Mouse (Mus musculus): ENCODE measurements around the gene Pdzrn4. TPM values are rescaled to one million over a fixed set of nuclear protein-coding genes. Genes with fewer than 3 reads are reported as not detected.

The Pdzrn4 gene
- polyA plus RNA-seq, 1 experiment from 2014 or later, result 1.9 TPM

DNA sequence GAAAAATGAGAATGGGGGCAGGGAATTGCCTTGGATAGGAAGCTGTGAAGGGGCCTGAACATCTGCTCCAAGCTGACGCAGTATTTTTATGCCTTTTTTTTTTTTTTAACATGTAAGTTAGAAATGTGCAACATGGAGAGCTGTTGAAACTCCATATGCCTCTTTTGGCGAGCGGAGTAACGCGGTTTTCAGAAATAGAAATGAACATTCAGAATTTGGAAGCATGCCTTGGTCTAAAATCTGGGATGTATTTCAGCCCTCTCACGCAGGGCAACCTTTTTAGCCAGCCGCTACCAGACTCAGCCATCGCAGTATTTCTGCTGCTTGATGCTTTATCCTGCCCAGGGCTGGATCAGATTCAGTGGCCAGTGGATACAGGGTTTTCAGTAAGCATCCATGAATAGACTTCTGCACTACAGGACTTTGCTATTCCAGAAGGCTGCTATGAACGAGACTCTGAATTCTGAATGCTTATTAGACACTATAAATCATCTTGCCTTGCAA is 225.1 kb downstream of the Pdzrn4 start:
- Histone ChIP-seq H3K9ac (ENCODE audit: low read depth, low read length) (no peak overlapping the region), H3K27me3 (ENCODE audit: control insufficient read depth, insufficient read depth, low read length) (no peaks in the 10 kb centered on the region), H3K9me3 (ENCODE audit: control insufficient read depth, low read length) (no peaks in the 10 kb centered on the region), H3K4me3 (ENCODE audit: low read length) (no peak overlapping the region), H3K36me3 (ENCODE audit: control insufficient read depth, insufficient read depth, low read length) (no peaks in the 10 kb centered on the region), H3K4me2 (replicated peaks; ENCODE audit: low read depth, low read length) (no peak overlapping the region), H3K4me1 (ENCODE audit: control insufficient read depth, insufficient read depth, low read length) (no peaks in the 10 kb centered on the region), H3K27ac (ENCODE audit: low read depth, low read length) (no peak overlapping the region)
- no peak for ATAC-seq (ENCODE audit: low FRiP score, low TSS enrichment)
- 87% methylated on average over 9 of the region's 9 CpGs for WGBS

DNA sequence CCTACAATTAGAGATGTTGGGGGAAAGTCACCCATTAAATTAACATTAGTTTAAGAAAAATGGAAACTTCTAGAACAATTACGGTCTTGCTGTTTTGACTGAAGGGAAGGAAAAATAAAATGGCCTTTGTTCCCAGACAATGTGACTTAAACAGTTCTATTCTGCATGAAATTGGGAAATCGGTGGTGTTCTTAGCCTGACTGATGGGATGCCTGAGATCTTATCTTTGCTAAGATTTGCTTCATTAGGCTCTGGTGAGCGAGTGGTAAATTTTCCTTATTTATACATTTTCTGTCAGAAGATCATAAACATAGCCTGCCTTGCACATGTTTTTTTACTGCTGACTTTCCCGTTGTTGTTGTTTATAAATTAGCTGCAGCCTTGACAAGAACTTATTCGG is 225.6 kb downstream of the Pdzrn4 start:
- ATAC-seq (ENCODE audit: low FRiP score, low TSS enrichment), result no peak

DNA sequence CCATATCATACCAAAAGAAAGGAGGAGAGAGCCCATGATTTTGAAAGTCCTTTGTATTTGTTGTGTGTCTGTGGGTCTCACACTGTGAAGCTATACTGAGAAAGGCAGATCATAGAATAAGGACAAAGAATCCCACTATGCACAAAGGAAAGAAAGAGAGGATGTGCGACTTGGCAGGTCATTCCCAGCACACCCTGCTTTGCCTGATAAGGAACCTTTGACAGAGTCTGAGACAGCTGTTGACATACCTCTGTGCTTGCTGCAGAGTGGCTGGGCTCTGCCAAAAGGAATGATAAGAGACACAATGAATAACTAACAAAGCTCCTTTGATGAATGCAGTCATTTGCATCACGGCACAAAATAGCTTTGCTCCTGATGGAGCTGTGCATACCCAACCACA is 232.5 kb downstream of the Pdzrn4 start:
- H3K27me3 ChIP-seq (ENCODE audit: control insufficient read depth, insufficient read depth, low read length), result no peaks in the 10 kb centered on the region
- no peak for ATAC-seq (ENCODE audit: low FRiP score, low TSS enrichment)
- no peaks in the 10 kb centered on the region for H3K9me3 ChIP-seq (ENCODE audit: control insufficient read depth, low read length)
- no peak overlapping the region for H3K4me3 ChIP-seq (ENCODE audit: low read length)
- H3K4me2 ChIP-seq (replicated peaks; ENCODE audit: low read depth, low read length), result no peak overlapping the region
- no peak overlapping the region for H3K27ac ChIP-seq (ENCODE audit: low read depth, low read length)
- H3K9ac ChIP-seq (ENCODE audit: low read depth, low read length), result no peak overlapping the region
- WGBS, result 68% methylated on average over 2 of the region's 2 CpGs
- H3K36me3 ChIP-seq (ENCODE audit: control insufficient read depth, insufficient read depth, low read length), result no peaks in the 10 kb centered on the region
- H3K4me1 ChIP-seq (ENCODE audit: control insufficient read depth, insufficient read depth, low read length), result no peaks in the 10 kb centered on the region

More for the DNA sequence above, 225.6 kb downstream of the Pdzrn4 start:
- Histone ChIP-seq H3K4me2 (replicated peaks; ENCODE audit: low read depth, low read length) (no peak overlapping the region), H3K27ac (ENCODE audit: low read depth, low read length) (no peak overlapping the region), H3K9me3 (ENCODE audit: control insufficient read depth, low read length) (no peaks in the 10 kb centered on the region), H3K9ac (ENCODE audit: low read depth, low read length) (no peak overlapping the region), H3K4me1 (ENCODE audit: control insufficient read depth, insufficient read depth, low read length) (no peaks in the 10 kb centered on the region), H3K36me3 (ENCODE audit: control insufficient read depth, insufficient read depth, low read length) (no peaks in the 10 kb centered on the region), H3K4me3 (ENCODE audit: low read length) (no peak overlapping the region), H3K27me3 (ENCODE audit: control insufficient read depth, insufficient read depth, low read length) (no peaks in the 10 kb centered on the region)
- 51% methylated on average over 5 of the region's 5 CpGs for WGBS

DNA sequence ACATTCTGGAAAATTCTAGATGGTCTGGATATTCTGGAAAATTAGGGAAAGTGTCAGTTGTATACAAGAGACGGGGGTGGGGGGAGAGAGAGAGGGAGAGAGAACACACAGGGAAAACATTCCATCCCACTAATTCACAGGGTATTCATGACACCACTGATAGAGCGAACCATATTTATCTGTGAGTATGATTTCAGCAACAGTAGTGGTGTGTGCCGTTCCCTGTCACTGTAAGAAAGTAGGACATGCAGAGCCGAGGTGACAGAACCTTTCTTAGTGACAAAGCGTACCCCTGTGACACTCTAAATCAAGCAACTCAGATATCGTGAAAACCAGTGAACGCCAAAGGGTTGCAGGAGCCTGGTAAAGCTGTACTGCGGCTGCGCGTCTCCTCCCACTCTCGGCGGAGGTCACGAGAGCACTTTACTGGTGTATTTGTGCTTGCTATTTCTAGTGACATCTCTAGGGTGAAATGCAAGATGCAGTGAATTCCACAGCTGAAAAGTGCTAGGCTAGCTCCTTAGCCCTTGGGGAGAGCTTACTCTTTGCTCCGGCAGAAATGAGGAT is 237.4 kb downstream of the Pdzrn4 start:
- no peaks in the 10 kb centered on the region for H3K36me3 ChIP-seq (ENCODE audit: control insufficient read depth, insufficient read depth, low read length)
- no peak overlapping the region for H3K27ac ChIP-seq (ENCODE audit: low read depth, low read length)
- H3K9ac ChIP-seq (ENCODE audit: low read depth, low read length), result no peak overlapping the region
- no peaks in the 10 kb centered on the region for H3K27me3 ChIP-seq (ENCODE audit: control insufficient read depth, insufficient read depth, low read length)
- no peak overlapping the region for H3K4me2 ChIP-seq (replicated peaks; ENCODE audit: low read depth, low read length)
- H3K4me3 ChIP-seq (ENCODE audit: low read length), result no peak overlapping the region
- H3K4me1 ChIP-seq (ENCODE audit: control insufficient read depth, insufficient read depth, low read length), result no peaks in the 10 kb centered on the region
- no peaks in the 10 kb centered on the region for H3K9me3 ChIP-seq (ENCODE audit: control insufficient read depth, low read length)
- no peak for ATAC-seq (ENCODE audit: low FRiP score, low TSS enrichment)
- WGBS, result 76% methylated on average over 14 of the region's 14 CpGs

- H3K27me3 ChIP-seq (ENCODE audit: control insufficient read depth, insufficient read depth, low read length), result no peaks in the 10 kb centered on the region
- no peak overlapping the region for H3K27ac ChIP-seq (ENCODE audit: low read depth, low read length)
- no peaks in the 10 kb centered on the region for H3K36me3 ChIP-seq (ENCODE audit: control insufficient read depth, insufficient read depth, low read length)
- no peaks in the 10 kb centered on the region for H3K4me1 ChIP-seq (ENCODE audit: control insufficient read depth, insufficient read depth, low read length)
- no peak overlapping the region; the same call in 1 of the 2 replicates for H3K4me2 ChIP-seq (replicated peaks; ENCODE audit: low read depth, low read length)
- peak; percentile 71; the same call in 1 of the 2 replicates for ATAC-seq (ENCODE audit: low FRiP score, low TSS enrichment)
- H3K4me3 ChIP-seq (ENCODE audit: low read length), result no peak overlapping the region
- 48% methylated on average over 18 of the region's 18 CpGs for WGBS
- no peaks in the 10 kb centered on the region for H3K9me3 ChIP-seq (ENCODE audit: control insufficient read depth, low read length)
- H3K9ac ChIP-seq (ENCODE audit: low read depth, low read length), result no peak overlapping the region
Observed at GRCm38 (mm10) chr15:92640212-92641082, 243.8 kb downstream of the Pdzrn4 start.

DNA sequence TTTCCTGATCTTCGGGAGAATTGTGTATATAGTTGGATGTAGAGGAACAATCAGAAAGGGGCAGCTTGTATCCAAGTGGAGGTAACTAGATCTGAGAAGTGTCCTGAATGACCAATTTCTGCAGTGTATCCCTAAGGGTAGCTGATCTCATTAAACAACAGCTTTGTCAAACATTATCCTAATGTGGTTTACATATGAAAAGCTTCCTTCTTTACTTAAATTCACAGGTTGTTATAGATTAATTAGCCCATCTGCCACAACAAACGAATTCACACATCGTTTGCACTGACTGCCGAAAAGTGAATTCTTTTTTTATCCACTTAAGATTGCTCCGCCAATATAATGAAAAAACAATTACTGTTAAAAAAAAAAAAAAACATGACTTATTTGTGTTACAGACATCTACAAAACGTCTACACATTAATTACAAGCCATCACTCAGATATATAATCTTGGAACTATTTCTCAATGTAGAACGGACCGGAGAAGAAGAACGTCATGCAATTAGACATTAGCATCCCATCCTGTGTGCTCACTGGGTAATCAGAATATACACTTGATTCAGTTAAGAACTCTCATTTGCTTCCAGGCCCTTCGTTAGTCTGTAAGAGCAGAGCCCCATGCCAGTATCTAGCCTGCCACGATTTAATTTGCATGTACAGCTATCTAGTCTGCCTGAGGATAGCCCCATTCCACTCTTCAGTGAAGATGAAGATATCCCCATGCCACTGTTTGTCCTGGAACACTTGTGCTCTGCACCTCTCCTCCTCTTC is 274.8 kb downstream of the Pdzrn4 start:
- no peak overlapping the region for H3K9ac ChIP-seq (ENCODE audit: low read depth, low read length)
- H3K4me1 ChIP-seq (ENCODE audit: control insufficient read depth, insufficient read depth, low read length), result no peaks in the 10 kb centered on the region
- H3K27me3 ChIP-seq (ENCODE audit: control insufficient read depth, insufficient read depth, low read length), result no peaks in the 10 kb centered on the region
- H3K4me3 ChIP-seq (ENCODE audit: low read length), result no peak overlapping the region
- no peak overlapping the region for H3K27ac ChIP-seq (ENCODE audit: low read depth, low read length)
- ATAC-seq (ENCODE audit: low FRiP score, low TSS enrichment), result no peak
- no peak overlapping the region for H3K4me2 ChIP-seq (replicated peaks; ENCODE audit: low read depth, low read length)
- H3K36me3 ChIP-seq (ENCODE audit: control insufficient read depth, insufficient read depth, low read length), result no peaks in the 10 kb centered on the region
- 84% methylated on average over 11 of the region's 11 CpGs for WGBS
- H3K9me3 ChIP-seq (ENCODE audit: control insufficient read depth, low read length), result no peaks in the 10 kb centered on the region

DNA sequence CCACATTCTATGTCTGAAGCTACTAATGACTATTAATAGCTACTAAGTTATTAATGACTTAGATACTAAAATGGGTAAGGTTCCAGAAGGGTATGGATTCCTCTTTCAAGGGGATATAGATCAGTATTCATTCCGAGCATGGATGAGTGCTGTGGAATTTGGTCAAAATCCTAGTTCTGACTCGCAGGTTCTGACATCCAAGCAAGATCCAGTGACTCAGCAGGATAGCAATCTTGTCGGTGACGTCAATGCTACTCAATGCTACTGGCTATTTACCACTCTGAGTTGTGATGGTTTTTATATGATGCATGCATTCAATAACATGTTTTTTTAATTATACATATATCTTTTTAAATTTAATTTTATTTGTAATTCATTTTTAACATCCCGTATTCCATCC is 279.4 kb downstream of the Pdzrn4 start:
- ATAC-seq (ENCODE audit: low FRiP score, low TSS enrichment), result no peak
- WGBS, result 88% methylated on average over 5 of the region's 5 CpGs

GRCm38 (mm10) chr15:92678377-92678776 is 281.7 kb downstream of the Pdzrn4 start:
- ATAC-seq (ENCODE audit: low FRiP score, low TSS enrichment), result no peak
- H3K4me2 ChIP-seq (replicated peaks; ENCODE audit: low read depth, low read length), result no peak overlapping the region
- H3K4me3 ChIP-seq (ENCODE audit: low read length), result no peak overlapping the region
- H3K4me1 ChIP-seq (ENCODE audit: control insufficient read depth, insufficient read depth, low read length), result 0 out of 2 replicates have a peak, but pooled peaks cover under 1% of the 10 kb centered on the region
- 77% methylated on average over 6 of the region's 6 CpGs for WGBS
- H3K27me3 ChIP-seq (ENCODE audit: control insufficient read depth, insufficient read depth, low read length), result no peaks in the 10 kb centered on the region
- H3K9me3 ChIP-seq (ENCODE audit: control insufficient read depth, low read length), result no peaks in the 10 kb centered on the region
- H3K36me3 ChIP-seq (ENCODE audit: control insufficient read depth, insufficient read depth, low read length), result no peaks in the 10 kb centered on the region
- H3K27ac ChIP-seq (ENCODE audit: low read depth, low read length), result no peak overlapping the region
- no peak overlapping the region for H3K9ac ChIP-seq (ENCODE audit: low read depth, low read length)

More for the DNA sequence above, 279.4 kb downstream of the Pdzrn4 start:
- Histone ChIP-seq H3K27me3 (ENCODE audit: control insufficient read depth, insufficient read depth, low read length) (no peaks in the 10 kb centered on the region), H3K4me1 (ENCODE audit: control insufficient read depth, insufficient read depth, low read length) (no peaks in the 10 kb centered on the region), H3K4me3 (ENCODE audit: low read length) (no peak overlapping the region), H3K4me2 (replicated peaks; ENCODE audit: low read depth, low read length) (no peak overlapping the region), H3K9me3 (ENCODE audit: control insufficient read depth, low read length) (no peaks in the 10 kb centered on the region), H3K36me3 (ENCODE audit: control insufficient read depth, insufficient read depth, low read length) (no peaks in the 10 kb centered on the region), H3K9ac (ENCODE audit: low read depth, low read length) (no peak overlapping the region), H3K27ac (ENCODE audit: low read depth, low read length) (no peak overlapping the region)

Data from kidney, embryonic 14.5 days (tissue).